Mouse (Mus musculus) v-Abl transformed pro-B cells (cell line): Measurements from ENCODE around the gene Gpr84.

Source experiments
- in situ Hi-C, 2 experiments: fragments of 400-800 bp; cut with MboI; formaldehyde crosslinking; loops; one replicate each; pipeline ENCODE4 v1.15.1; 2025; ENCODE audit not compliant: unreplicated experiment in 2 of 2

Gene Gpr84

DNA sequence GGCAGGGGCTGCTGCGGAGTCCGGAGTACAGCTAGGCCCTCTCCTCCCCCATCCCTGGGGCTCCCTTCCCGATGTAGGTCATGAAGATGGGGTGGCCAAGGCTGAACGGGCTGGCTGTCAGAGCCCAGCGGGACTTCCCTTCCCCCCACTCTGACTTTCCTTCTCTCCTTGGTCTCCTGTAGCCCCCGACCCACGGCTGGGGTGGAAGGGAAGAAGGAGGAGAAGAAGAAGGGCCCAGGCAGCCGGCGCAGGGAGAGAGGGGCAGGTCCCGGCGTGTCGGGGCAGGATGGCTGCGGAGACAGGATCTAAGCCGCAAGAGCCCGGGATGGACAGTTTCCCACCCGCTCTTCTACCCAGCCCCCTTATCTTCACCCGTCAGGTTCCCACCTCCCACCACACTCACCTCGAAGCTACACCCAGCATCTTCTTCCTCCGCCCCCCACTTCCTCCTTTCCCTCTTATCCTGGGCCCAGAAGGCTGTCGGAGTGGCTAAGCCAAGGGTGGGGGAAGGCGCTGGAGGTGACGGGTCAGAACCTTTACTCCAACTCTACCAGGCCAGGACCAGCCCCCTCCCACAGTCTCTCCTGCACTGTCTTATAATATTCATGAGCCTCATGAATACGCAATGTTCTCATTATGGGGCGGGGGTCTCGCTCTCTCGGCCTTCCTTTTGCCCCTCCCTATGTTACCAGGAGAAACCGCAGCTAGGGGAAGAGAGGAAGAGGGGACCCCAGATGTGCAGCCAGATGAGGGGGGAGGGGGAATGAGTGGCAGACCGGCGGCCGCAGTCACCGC, 29.0 kb upstream of the Gpr84 start:
- in situ Hi-C loops = loop anchor here in 1 of 2 experiments (25.0 kb wide), 1 partner anchor 577 kb away; no protein-coding TSS in a partner anchor

DNA sequence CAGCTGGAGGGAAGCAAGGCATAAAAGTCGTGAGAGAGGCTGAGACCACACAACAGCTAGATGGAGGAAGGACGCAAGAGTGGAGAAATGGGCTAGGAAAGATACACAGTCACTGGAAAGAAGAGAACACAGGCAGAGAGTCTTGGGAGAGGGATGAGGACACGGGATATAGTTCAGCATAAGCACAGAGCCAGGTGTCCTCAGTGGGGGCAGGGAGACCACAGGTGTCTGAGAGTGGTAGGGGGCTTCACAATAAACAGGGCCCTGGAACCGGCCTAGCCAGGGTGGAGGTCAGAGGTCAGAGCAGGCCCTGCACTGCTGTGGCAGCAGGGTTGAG, 28.4 kb upstream of the Gpr84 start:
- in situ Hi-C loops = loop anchor here in 1 of 2 experiments (25.0 kb wide), 1 partner anchor 576 kb away; no protein-coding TSS in a partner anchor

DNA sequence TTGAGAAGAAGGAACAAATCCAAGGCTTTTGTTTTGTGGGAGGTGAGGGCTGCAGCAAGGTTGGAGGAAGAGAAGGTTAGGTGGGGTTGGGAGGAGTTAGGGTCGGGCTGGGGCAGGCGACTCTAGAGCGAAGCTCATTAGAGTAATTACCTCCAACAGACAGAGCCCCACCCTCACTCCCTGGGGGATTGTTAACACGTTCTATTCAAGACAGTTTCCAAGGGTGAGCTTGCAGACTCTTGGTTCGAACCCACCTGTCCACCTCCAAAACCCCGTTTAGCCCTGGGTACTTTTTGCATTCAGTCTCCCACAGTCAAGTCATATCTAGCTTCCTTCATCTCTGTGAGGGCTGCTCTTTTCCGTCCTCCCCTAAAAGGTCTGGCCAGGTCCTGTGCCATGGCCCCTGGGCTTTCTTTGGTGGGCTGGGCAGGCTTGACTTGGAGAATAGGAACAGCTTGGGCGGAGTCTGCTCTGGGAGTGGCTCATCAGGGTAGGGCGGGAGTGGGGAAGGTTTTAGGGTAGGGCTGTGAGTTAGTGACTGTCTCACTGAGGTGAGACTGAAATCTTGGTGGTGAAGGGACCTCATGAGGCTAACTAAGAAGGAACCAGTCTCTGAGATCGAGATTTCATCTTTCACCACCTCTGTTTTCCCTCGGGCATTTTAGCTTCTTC, 26.7 kb upstream of the Gpr84 start:
- in situ Hi-C loops = loop anchor here in 1 of 2 experiments (25.0 kb wide), 1 partner anchor 575 kb away; no protein-coding TSS in a partner anchor

DNA sequence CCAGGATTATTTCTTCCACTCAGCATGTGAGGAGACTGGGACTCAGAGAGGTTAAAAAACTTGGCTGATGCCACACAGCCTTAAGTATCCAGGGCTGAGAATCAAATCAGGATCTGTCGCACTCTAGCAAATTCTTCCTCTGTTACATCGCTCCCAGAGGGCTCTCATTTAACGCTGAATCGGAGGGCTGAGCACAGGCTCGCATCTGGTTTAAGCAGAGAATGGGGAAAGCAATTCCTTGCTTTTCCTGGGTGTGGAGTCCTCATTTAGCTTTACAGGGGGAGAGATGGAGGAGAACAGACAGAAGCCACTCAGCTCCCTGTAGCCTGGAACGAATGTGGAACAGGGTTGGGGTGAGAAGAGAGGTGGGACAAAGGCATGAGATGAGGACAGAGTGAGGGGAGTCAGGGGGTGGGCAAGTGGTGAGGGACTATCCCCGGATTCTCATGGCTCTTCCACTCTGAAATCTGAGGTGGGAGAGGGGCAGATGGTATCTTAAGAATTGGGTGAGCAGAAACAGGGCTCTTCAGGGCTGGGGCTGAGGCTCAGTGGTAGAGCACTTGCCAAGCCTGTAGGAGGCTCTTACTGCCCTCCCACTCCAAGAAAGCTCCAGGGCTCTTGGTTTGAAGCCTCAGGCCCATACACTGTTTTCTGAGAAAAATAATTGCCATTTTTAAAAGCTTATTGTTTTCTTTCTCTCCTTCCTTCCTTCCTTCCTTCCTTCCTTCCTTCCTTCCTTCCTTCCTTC, 25.2 kb upstream of the Gpr84 start:
- in situ Hi-C loops = loop anchor here in 1 of 2 experiments (25.0 kb wide), 1 partner anchor 573 kb away; no protein-coding TSS in a partner anchor

DNA sequence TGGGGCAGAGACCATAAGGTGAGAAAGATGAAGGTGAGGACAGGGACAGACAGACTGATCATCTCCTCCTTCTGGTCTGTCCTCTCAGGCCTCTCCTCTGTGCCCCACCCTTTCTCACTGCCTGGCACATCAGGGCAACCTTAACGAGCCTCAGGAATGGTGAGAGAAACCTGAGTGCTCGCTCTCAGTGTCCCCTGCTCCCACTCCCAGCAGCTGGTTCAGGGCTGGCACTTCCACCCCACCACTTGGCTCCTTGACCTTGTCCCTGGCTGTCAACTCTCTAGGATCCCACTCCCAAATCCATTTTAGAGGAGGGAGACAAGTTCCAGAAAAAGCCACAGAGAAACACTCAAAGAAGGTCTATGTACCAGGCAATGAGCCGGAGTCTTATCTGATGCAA, 24.6 kb upstream of the Gpr84 start:
- in situ Hi-C loops = loop anchor here in 1 of 2 experiments (25.0 kb wide), 1 partner anchor 573 kb away; no protein-coding TSS in a partner anchor

DNA sequence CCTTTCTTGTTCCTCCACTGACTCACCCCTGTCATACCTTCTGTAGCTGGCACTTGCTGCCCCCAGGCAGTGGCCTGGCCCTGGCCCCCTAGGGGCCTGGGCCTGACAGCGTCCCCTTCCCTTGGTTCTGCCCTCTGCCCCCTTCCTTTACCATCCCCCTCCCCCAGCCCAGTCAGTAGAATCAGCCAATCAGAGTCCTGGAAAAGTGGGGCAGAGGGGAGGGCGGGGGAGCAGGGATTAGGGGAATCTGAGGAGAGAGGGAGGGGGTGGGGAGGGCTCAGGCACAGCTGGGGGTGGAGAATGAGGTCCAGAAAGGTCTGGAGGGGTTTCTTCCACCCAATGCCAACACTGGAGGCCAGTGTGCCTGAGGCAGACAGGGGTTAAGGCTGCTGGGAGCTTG, 23.8 kb upstream of the Gpr84 start:
- in situ Hi-C loops = loop anchor here in 1 of 2 experiments (25.0 kb wide), 1 partner anchor 572 kb away; no protein-coding TSS in a partner anchor

DNA sequence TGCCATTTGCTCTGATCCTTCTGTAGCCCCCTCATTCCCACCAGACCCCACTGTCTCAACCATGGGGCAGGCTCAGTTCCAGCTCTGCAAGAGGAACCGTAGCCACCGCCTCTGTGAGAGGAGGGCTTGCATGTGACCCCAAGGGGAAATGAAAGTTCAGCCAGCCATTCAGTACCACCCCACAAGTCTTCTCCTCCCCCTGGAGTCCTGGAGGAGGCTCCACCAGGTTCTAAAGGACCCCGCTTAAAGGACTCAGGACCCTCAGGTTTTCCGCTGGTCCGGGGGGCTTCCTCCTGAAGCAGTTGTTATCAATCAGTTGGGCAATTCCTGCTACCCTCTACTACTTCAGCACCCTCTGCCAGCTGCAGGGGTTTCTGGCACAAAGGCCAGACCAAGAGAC, 23.3 kb upstream of the Gpr84 start:
- in situ Hi-C loops = loop anchor here in 1 of 2 experiments (25.0 kb wide), 1 partner anchor 571 kb away; no protein-coding TSS in a partner anchor

DNA sequence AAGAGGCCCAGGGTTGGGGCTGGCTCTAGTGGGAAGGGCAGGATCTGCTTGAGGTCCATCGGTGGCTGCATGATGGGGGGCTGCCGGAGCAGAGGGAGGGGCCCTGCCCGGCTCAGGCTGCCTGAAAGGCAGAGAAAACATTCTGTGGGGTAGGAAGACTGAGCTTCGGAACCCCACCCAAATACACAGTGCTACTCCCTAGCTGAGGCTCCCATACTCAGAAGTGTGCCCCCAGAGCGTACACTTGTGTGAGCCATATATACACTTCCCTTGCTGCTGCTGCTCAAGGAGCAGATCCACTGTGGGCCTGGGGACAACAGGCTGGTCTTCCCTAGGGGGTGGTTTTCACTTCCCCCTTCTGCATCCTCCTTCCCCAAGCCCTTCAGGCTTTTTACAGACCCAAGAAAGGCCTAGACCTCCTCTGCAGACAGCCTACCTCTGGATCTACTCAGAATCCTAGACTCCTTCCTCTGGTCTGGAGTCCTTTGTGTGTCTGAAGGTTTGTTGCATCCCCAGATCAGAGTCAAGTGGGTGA, 22.7 kb upstream of the Gpr84 start:
- in situ Hi-C loops = loop anchor here in 1 of 2 experiments (25.0 kb wide), 1 partner anchor 571 kb away; no protein-coding TSS in a partner anchor

DNA sequence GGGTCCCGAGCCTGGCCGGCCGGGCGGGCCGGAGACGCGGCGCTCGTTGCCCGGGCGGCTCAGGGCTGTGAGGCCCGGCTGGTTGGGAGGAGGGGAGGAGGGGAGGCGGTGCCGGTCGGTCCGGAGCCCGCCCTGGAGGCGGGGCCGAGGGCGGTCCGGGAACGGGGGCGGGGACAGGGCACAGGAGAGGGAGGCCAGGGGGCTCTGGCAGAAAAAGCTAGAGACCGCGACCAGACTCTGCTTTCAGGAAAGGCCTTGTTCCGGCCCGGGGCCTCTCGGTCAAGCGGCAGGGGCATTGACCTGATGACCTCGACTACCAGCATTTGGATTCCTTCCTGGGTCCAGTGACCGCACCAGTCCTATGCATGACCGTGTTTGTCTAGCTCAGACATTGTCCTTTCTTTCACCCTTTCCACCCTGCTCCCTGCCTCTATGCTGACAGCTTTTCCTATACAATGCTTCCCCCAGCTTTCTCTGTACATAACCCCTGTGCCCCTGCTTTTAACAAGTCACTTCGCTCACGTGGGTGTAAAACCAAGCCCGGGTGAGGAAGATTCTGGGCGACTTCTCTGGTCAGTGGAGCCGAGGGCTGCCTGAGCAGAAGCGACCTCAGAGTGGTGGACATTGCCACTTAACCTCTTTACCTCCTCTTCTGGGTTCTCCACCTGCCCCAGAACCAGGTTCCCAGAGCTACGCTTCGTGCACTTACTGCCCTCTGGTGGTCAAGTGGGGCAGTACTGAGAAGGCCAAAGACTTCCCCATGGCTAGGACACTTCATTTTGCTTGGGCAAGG, 13.2 kb upstream of the Gpr84 start:
- in situ Hi-C loops = no loop called here

DNA sequence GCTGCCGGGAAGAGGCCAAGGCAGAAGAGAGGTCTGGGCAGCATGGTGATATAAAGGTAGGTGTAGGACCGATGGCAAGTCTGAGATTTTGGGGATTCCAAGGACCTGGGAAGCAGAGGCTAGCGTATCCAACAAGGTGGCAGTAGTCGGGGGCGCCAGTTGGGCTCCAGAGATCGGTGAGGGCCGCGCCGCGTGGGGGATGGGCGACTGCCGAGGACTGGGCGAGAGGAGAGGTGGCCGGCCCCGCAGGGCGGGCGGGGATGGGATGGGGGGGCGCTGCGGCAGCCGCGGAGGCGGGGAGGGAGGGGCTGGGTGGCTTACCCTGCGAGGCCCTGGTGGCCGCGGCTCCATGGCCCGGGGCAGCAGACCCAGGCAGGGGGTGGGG, 12.7 kb upstream of the Gpr84 start:
- in situ Hi-C loops = no loop called here

DNA sequence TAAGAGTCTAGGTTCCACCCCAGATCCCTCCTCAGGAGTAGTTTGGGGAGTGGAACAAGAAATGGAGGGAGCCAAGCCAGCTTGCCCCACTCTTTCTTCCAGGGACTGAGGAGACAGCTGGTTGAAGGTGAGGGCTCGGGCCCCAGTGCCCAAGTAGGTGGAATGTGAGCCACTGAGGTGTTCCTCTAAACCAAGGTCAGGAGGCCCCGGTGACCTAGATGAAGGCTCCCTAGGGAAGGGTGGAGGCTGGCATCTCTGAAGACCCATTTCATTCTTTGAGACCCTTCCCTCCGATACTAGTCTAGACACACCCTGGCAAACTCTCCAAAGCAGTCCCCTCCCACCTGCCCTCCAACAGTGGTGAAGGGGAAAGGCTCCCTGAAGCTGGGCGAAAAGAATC, 12.0 kb upstream of the Gpr84 start:
- in situ Hi-C loops = no loop called here

DNA sequence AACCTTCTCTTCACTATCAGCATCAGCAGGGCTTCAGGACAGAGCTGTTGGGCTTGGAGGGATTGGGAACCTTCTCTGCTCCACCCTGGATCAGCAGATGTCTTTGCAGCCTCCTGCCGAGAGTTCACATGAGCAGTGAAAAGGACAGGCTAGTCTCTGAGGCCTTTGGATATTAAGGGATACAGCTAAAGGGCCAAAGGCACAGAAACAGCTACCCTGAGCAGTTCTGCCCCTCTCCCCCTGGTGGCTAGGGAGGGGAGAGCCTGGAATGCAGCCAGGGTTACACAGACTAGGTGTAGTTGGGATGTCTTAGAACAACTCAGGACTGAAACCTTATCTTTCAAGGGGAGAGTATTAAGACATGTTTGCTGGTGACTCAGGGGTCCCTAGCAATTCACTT, 10.7 kb upstream of the Gpr84 start:
- in situ Hi-C loops = no loop called here

DNA sequence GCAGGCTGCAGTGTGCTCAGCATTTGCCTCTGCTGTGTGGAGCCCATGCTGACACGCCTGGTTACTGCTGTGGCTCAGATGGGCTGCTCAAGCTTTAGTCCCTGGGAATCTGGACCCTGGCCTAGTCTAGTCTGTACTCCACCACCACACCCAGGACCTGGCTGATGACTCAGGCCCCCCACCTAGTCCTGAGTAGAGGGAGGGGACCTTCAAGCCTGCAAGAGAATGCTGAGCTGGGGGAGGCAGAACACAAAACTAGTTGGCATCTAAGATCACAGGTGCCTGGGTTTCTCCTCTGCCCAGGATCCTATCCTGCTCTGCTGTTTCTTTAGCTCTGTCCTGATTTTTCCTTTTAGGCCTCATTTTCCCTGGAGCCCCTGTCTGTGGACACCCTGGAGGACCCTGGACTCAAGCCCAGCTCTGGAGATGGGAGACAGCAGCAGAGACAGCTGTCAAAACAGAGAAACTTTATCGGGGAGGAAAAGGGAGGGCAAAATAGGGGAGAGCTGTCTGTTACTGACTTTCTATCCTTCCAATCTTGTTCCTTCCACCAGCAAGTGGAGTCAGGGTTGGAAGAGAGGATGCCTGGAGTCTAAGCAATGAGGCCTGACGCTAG, 7.9 kb upstream of the Gpr84 start:
- in situ Hi-C loops = loop anchor here (5.0 to 10.0 kb wide), 3 partner anchors 36 to 334 kb away; no protein-coding TSS in a partner anchor

DNA sequence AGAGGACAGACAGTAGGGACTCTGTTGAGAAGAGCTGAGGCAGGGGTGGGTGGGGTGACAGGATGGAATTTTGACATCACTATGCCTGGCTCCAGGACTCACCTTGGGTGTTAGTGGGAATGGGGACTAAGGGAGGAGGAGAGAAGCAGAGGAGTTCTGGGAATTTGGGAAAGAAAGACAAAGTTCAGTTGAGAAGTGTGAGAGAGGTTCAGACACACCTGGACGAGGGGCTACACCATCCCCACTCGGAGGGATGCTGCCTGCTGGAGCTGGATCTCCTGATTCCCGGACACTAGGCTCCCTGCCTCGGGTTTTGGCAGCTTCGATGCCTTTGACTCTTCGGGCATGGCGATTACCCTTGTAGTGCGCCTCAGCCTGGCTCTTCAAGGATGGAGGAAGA, 7.3 kb upstream of the Gpr84 start:
- in situ Hi-C loops = loop anchor here (5.0 to 10.0 kb wide), 3 partner anchors 35 to 333 kb away; no protein-coding TSS in a partner anchor

DNA sequence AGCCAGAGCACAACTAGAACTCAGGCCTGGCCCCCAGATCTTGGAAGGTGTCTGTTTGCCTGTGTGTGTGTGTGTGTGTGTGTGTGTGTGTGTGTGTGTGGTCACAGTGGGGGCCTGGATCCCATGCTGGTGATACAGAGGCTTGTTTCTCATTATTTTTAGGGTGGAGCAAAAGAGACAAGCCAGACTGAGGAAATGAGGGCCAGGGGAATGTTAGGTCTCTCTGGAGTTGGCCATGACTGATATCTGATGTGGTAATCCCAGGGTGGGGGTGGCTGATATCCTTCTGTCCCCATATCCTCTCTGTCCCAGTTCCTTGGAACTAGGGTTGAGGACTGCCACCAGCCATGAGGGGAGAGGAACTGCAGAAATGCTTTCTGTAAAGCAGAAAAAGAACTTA, 6.7 kb upstream of the Gpr84 start:
- in situ Hi-C loops = loop anchor here (5.0 to 10.0 kb wide), 3 partner anchors 35 to 332 kb away; no protein-coding TSS in a partner anchor

DNA sequence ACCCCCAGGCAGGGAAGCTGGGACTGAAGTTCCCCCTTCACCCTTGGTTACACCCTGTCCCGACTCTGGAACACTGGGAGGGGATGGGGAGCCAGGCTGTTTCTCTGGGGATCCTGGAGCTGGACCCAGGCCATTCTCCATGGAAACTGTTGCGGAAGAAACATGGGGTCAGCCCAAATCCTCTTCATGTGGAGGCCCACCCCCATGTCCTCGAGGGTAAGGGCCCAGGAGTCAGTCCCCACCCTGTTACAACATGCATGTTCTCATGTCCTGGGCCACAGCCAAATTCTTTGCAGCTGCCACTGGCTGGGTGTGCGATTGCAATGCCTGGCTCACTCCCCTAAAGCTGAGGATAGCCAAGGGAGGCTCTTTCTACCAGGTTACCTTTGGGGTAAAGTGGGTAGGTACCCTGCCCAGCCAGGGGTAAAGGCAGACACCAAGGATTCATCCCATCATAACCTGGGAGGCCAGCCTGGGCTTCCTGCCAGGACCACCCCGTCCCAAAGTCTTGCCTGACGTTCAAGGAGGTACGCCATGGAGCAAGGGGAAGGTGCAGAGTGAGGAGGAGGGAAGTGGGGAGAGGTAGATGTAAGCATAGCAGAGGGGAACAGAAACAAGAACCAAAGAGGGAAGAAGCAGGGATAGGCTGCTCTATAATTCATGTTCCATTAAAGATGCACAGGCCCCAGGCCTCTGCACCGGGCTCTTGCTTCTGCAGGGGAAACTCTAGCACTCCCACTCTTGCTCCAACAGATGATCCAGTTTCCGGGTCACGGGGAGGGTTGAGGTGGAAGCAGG, 5.8 kb upstream of the Gpr84 start:
- in situ Hi-C loops = loop anchor here (5.0 to 10.0 kb wide), 3 partner anchors 34 to 331 kb away; no protein-coding TSS in a partner anchor

DNA sequence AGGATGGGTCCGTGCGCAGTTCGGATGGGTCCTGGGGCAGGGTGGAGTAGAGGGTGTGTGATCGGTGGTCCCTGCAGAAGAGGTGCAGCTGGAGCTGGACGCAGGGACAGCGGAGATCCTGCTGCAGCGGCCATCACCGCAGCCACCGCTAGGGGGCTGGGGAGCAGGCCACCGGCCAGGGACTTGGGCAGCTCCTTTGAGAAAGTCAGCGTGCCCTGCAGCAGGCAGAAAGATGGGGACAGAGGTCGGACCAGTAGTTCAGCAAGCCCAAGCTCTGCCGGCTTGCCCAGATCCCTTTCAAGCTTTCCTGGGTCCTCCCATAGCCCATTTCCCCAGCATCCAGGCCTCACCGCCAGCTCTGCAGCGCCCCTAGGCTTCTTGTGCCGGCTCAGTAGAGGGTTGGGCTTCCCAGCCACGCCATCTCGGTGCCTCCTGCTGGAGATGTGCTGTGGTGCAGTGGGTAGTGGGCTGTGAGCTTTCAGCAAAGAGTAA, 4.6 kb upstream of the Gpr84 start:
- in situ Hi-C loops = loop anchor here (5.0 to 10.0 kb wide), 3 partner anchors 33 to 330 kb away; no protein-coding TSS in a partner anchor

DNA sequence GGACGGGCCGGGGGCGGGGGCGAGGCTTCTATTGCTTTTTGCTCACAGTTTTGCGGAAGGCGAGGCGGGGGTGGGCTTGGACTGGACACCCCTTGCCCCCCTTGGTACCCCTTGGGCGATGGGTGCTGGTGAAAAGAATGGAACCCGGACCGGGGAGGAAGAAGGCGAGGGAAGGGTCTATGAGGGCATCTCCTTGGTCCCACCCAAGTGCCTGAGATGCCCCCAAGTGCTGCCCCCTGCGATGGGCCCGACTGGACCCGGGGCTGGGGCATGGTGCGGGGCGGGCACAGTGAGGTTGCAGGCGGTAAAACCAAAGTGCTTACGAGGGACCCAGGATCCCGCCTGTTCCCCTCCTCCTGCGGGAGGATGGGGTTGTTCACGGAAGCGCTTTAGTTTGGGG, 3.8 kb upstream of the Gpr84 start:
- in situ Hi-C loops = loop anchor here (10.0 kb wide), 1 partner anchor 329 kb away; no protein-coding TSS in a partner anchor
